Mouse (Mus musculus) adipose tissue, adult 10 weeks (tissue): ENCODE data around the gene Olfr609. TPM values are rescaled to one million over a fixed set of nuclear protein-coding genes. Genes with fewer than 3 reads are reported as not detected.

ENCODE experiments used
- polyA plus RNA-seq: library from polyadenylated mRNA; stranded (reverse); fragments of 350-450 nt; fragmentation: Illumina TruSeq; extraction: RNeasy Lipid Tissue Mini Kit (QIAGEN cat#74804); gene quantifications from one replicate; pipeline ENCODE4 v1.2.3, GENCODE M21; 2014; ENCODE audit warnings: low read depth, low replicate concordance

Olfr609 gene
- polyA plus RNA-seq, result not detected

DNA sequence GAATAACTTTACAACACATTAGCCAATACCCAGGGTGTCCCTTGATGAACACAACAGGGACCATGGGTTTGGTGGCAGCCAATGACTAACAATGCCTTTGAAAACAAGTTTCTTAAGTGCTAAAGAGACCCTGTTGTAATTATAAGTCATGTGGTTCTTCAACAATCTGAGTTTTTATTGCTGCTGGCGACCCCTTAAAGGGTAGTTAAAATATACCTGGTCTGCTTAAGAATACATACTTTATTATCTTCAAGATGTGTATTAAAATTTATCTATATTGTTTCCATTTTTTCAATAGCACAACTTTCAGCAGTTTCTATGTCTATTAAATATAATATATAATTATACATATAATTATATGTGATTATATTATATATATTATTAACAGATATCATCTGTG, at the start of gene Olfr609:
TSS of gene Olfr609 (minus strand) at position 101 of the 400 bp plus-strand sequence.

DNA sequence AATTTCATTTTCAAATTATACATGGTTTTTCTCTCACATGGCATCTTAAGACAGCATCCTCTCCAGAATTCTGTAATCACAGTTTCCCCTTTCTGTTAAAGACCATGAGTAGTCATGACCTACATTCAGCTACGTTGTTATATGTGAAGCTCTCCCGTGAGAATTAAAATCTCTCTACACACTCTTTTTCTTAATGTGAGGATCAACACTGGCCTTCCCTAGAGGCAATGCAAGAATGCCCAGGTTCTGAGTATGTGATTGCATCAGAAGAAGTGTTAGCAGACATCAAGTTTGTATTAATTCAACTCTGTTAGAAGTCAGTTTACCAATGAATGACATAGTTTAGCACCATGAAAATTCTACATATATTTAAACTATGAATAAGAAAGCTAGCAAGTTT, 44.8 kb upstream of the Olfr609 start, which contains the start of gene Olfr612:
TSS of gene Olfr612 (minus strand) at position 101 of the 400 bp plus-strand sequence.

DNA sequence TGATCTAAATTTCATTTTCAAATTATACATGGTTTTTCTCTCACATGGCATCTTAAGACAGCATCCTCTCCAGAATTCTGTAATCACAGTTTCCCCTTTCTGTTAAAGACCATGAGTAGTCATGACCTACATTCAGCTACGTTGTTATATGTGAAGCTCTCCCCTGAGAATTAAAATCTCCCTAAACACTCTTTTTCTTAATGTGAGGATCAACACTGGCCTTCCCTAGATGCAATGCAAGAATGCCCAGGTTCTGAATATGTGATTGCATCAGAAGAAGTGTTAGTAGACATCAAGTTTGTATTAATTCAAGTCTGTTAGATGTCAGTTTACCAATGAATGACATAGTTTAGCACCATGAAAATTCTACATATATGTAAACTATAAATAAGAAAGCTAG, 22.9 kb upstream of the Olfr609 start, which contains the start of gene Olfr611:
TSS of gene Olfr611 (minus strand) at position 101 of the 400 bp plus-strand sequence.

DNA sequence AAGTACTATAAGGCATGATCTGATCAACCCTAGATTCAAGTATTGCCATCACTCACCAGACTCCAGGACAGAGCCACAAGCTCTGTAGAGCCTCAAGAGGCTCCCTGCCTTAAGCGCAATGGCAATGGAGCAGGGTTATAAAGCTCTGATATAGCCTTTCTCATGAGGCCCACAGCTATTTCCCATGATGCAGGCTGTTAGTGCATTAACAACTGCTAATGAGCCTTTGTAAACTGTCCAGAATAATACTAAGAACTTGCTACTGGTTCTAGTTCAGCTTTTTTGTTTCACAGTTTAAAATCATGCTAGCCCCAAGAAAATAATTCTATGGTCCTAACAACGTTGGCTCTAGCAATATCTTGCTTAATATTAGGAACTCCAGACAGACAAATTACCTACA, 14.2 kb upstream of the Olfr609 start, which contains the start of gene Olfr610:
TSS of gene Olfr610 (minus strand) at position 101 of the 400 bp plus-strand sequence.

DNA sequence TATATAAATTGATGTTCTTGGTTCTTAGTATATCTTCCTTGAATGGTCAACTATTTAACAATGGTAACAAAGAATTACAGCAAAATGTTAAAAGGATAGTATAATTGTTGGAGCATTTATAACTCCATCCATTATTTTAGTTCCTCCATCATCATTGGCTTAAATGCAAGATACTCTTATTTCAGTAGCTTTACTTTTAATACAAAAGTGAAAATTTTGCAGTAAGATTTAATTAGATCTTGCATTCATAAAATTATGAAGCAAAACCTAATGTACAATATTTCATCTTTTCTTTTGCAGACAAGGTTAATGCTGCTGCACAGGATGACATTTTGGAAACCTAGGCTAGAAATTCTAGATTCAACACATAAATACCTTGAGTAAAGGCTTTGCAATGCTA, 28.3 kb downstream of the Olfr609 start, which contains the start of gene Olfr608:
TSS of gene Olfr608 (plus strand) at position 301 of the 400 bp plus-strand sequence.

DNA sequence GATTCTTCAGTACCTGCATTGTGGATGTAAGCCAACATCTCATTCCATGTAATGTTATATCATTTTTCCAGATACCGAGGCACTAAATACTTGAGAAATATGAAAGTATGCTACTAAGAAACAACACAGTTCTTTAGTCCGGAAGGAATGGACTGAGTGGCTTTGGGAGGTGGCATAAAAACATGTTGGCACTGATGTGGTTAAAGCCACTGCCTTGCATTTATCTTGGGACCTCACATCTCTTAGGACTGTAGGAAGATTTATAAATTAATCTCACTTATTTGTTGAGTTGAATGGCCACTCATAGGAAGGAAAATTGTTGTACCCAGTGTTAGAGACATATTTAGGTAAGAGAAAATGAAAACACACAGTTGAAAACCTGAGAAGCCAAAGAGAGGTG, 49.1 kb downstream of the Olfr609 start, which contains the start of gene Olfr606:
TSS of gene Olfr606 (plus strand) at position 301 of the 400 bp plus-strand sequence.

DNA sequence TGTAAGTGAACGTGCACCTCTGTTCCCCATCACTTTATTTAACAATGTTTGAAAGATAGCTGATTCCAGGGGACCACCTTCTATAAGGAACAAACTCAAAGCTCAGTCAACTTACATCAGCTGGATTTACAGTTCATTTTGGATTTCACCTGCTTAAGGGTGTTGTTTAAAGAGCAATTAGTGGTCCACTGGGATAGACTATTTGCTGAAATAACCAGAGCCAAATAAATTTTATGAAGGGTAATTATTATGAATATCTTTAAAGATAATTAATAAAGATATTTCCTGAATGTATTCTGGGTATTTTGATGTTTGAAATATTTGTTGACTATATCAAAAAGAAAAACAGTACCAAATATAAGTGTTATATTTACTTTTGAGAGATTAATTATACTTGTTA, 52.5 kb downstream of the Olfr609 start, which contains the start of gene Olfr605:
TSS of gene Olfr605 (minus strand) at position 101 of the 400 bp plus-strand sequence.

Other genes starting within 250 kb of the Olfr609 start
- gene Usp17ld, start 245.6 kb downstream of the Olfr609 start, polyA plus RNA-seq, result not detected
- not detected for gene Olfr596, start 192.4 kb downstream of the Olfr609 start, polyA plus RNA-seq
- not detected for gene Olfr597, start 181.7 kb downstream of the Olfr609 start, polyA plus RNA-seq
- gene Olfr598, start 174.5 kb downstream of the Olfr609 start, polyA plus RNA-seq, result not detected
- not detected for gene Olfr599, start 162.1 kb downstream of the Olfr609 start, polyA plus RNA-seq
- not detected for gene Olfr600, start 148.4 kb downstream of the Olfr609 start, polyA plus RNA-seq
- not detected for gene Olfr601, start 135.4 kb downstream of the Olfr609 start, polyA plus RNA-seq
- not detected for gene Olfr603, start 111.9 kb downstream of the Olfr609 start, polyA plus RNA-seq
- not detected for gene Usp17lc, start 83.0 kb downstream of the Olfr609 start, polyA plus RNA-seq
- not detected for gene Olfr605, start 52.6 kb downstream of the Olfr609 start, polyA plus RNA-seq
- gene Olfr606, start 49.0 kb downstream of the Olfr609 start, polyA plus RNA-seq, result not detected
- gene Olfr607, start 33.9 kb downstream of the Olfr609 start, polyA plus RNA-seq, result not detected
- not detected for gene Olfr608, start 28.2 kb downstream of the Olfr609 start, polyA plus RNA-seq
- gene Olfr610, start 14.1 kb upstream of the Olfr609 start, polyA plus RNA-seq, result not detected
- not detected for gene Olfr611, start 22.8 kb upstream of the Olfr609 start, polyA plus RNA-seq
- gene Olfr612, start 44.7 kb upstream of the Olfr609 start, polyA plus RNA-seq, result not detected
- gene Olfr613, start 50.0 kb upstream of the Olfr609 start, polyA plus RNA-seq, result not detected
- not detected for gene Olfr615, start 58.0 kb upstream of the Olfr609 start, polyA plus RNA-seq
- not detected for gene Olfr616, start 71.1 kb upstream of the Olfr609 start, polyA plus RNA-seq
- not detected for gene Olfr617, start 75.0 kb upstream of the Olfr609 start, polyA plus RNA-seq
- gene Olfr618, start 92.0 kb upstream of the Olfr609 start, polyA plus RNA-seq, result not detected
- not detected for gene Olfr619, start 102.5 kb upstream of the Olfr609 start, polyA plus RNA-seq
- not detected for gene Olfr620, start 114.5 kb upstream of the Olfr609 start, polyA plus RNA-seq
- gene Olfr622, start 144.6 kb upstream of the Olfr609 start, polyA plus RNA-seq, result not detected
- gene Olfr623, start 165.6 kb upstream of the Olfr609 start, polyA plus RNA-seq, result not detected
- gene Olfr624, start 173.1 kb upstream of the Olfr609 start, polyA plus RNA-seq, result 0.11 TPM
- not detected for gene Olfr625-ps1, start 184.7 kb upstream of the Olfr609 start, polyA plus RNA-seq
- gene Olfr243, start 216.6 kb upstream of the Olfr609 start, polyA plus RNA-seq, result not detected
- not detected for gene Olfr628, start 232.3 kb upstream of the Olfr609 start, polyA plus RNA-seq
- not detected for gene Olfr629, start 246.9 kb upstream of the Olfr609 start, polyA plus RNA-seq